Mouse (Mus musculus): ENCODE data around the gene Ndufs1. TPM values are rescaled to one million over a fixed set of nuclear protein-coding genes. Genes with fewer than 3 reads are reported as not detected.

Gene Ndufs1
- polyA plus RNA-seq, 1 experiment: 163 TPM

DNA sequence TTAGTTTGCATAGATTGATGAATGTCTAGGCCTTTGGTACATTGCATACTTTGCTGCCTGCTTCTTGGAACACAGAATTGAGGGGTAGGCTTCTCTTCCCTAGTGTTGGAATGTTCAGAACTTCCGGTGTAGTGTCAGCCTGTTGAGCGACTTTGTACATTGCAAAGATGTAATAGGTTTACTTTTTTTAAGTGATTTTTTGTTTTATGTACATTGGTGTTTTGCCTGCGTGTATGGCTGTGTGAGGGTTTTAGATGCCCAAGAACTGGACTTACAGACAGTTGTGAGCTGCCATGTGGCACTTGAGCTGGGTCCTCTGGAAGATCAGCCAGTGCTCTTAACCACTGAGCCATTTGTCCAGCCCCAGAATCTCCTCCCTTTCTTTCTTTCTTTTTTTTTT, 61.1 kb downstream of the Ndufs1 start:
- peak overlapping the region; percentile 47 for H3K27ac ChIP-seq (ENCODE audit: insufficient read depth, low read depth, low read length)
- WGBS: 5% methylated on average over 3 of the region's 3 CpGs
- peak overlapping the region; percentile 38 for H3K4me3 ChIP-seq (ENCODE audit: insufficient read depth, low read depth, low read length)
- TF ChIP-seq CTCF (conservative IDR thresholded peaks at IDR 0.05; ENCODE audit: insufficient read depth, insufficient read length, low read depth, low read length) (no peak), POLR2A (IDR thresholded peaks at IDR 0.05; ENCODE audit: low read depth, low read length) (no peak)
- H3K36me3 ChIP-seq (ENCODE audit: control insufficient read depth, insufficient read depth, low read length): peaks cover 3% of the 10 kb centered on the region; the same call in 1 of the 2 replicates
- H3K27me3 ChIP-seq (replicated peaks; ENCODE audit: control insufficient read depth, insufficient read depth, low read length): no peaks in the 10 kb centered on the region
- peak; percentile 34 for DNase-seq
- H3K4me1 ChIP-seq (ENCODE audit: control insufficient read depth, insufficient read depth, low read length): peaks cover 15% of the 10 kb centered on the region; the same call in 1 of the 2 replicates

DNA sequence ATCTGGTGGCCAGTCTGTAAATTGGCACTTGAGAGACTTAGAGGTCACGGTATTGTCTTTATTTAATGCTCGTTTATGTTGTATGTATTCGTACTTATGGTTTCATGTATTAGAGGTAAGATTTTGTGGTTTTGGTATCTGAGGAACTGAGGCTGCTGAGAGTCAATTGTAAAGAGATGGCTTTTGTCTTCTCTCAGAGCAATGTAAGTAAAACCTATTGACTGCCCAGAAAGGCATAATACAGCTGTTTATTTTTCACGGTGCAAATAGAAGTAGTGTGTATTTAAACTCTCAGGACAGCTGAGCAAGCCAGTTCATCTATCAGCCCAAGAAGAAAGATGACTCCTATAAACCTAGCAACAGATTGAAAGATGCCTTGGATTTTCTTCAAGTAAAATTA, 61.5 kb downstream of the Ndufs1 start:
- no peak for TF ChIP-seq POLR2A (IDR thresholded peaks at IDR 0.05; ENCODE audit: low read depth, low read length)
- TF ChIP-seq CTCF (conservative IDR thresholded peaks at IDR 0.05; ENCODE audit: insufficient read depth, insufficient read length, low read depth, low read length): no peak
- peaks cover 2% of the 10 kb centered on the region; the same call in 1 of the 2 replicates for H3K36me3 ChIP-seq (ENCODE audit: control insufficient read depth, insufficient read depth, low read length)
- H3K27me3 ChIP-seq (replicated peaks; ENCODE audit: control insufficient read depth, insufficient read depth, low read length): no peaks in the 10 kb centered on the region
- peak overlapping the region; percentile 80 for H3K4me3 ChIP-seq (ENCODE audit: insufficient read depth, low read depth, low read length)
- WGBS: 6% methylated on average over 4 of the region's 4 CpGs
- H3K4me1 ChIP-seq (ENCODE audit: control insufficient read depth, insufficient read depth, low read length): peaks cover 16% of the 10 kb centered on the region; the same call in 1 of the 2 replicates
- DNase-seq: no peak
- H3K27ac ChIP-seq (ENCODE audit: insufficient read depth, low read depth, low read length): no peak overlapping the region

GRCm38 (mm10) chr1:63114136-63114781, 62.4 kb downstream of the Ndufs1 start, which contains the start of gene Ino80d:
TSS of gene Ino80d (minus strand) at chr1:63114667.
- TF ChIP-seq CTCF (conservative IDR thresholded peaks at IDR 0.05; ENCODE audit: insufficient read depth, insufficient read length, low read depth, low read length) (peak; percentile 72), POLR2A (IDR thresholded peaks at IDR 0.05; ENCODE audit: low read depth, low read length) (no peak)
- WGBS: 1% methylated on average over 40 of the region's 42 CpGs

GRCm38 (mm10) chr1:63113274-63114135, 63.1 kb downstream of the Ndufs1 start:
- H3K4me1 ChIP-seq (ENCODE audit: control insufficient read depth, insufficient read depth, low read length): peaks cover 19% of the 10 kb centered on the region
- peak overlapping the region; percentile 92 for H3K27ac ChIP-seq (ENCODE audit: insufficient read depth, low read depth, low read length)
- WGBS: 1% methylated on average over 73 of the region's 92 CpGs
- peak; percentile 64 for DNase-seq
- TF ChIP-seq CTCF (conservative IDR thresholded peaks at IDR 0.05; ENCODE audit: insufficient read depth, insufficient read length, low read depth, low read length): no peak
- no peak for TF ChIP-seq POLR2A (IDR thresholded peaks at IDR 0.05; ENCODE audit: low read depth, low read length)
- peak overlapping the region; percentile 80 for H3K4me3 ChIP-seq (ENCODE audit: insufficient read depth, low read depth, low read length)
- no peaks in the 10 kb centered on the region for H3K36me3 ChIP-seq (ENCODE audit: control insufficient read depth, insufficient read depth, low read length)
- no peaks in the 10 kb centered on the region for H3K27me3 ChIP-seq (replicated peaks; ENCODE audit: control insufficient read depth, insufficient read depth, low read length)

More at GRCm38 (mm10) chr1:63114136-63114781, 62.4 kb downstream of the Ndufs1 start, which contains the start of gene Ino80d:
- Histone ChIP-seq H3K4me3 (ENCODE audit: insufficient read depth, low read depth, low read length) (peak within 1 kb of the TSS; percentile 80), H3K4me1 (ENCODE audit: control insufficient read depth, insufficient read depth, low read length) (peaks cover 16% of the 10 kb centered on the region; the same call in 1 of the 2 replicates), H3K27ac (ENCODE audit: insufficient read depth, low read depth, low read length) (peak within 1 kb of the TSS; percentile 98), H3K27me3 (replicated peaks; ENCODE audit: control insufficient read depth, insufficient read depth, low read length) (no peaks in the 10 kb centered on the region), H3K36me3 (ENCODE audit: control insufficient read depth, insufficient read depth, low read length) (no peaks in the 10 kb centered on the region; the same call in 1 of the 2 replicates)
- peak; percentile 89 for DNase-seq

DNA sequence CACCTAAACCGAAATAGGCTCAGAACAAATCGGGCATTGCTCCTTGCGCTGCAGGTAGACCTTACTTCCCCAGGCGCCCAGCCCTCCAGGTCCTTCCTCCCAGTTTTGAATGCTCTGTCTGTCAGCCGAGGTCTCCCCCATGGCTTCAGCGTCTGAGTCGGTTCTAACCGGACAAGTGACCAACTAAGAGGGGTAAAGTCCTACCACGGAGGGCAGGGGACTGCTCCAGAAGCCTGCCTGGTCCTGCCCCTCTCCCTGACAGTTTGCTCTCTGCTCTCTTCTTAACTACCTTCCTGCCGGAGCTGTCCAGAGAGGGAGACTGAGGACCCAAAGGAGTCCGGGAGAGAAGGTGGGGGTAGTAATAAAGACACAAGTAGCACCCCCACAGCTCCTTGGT, 63.8 kb downstream of the Ndufs1 start:
- Histone ChIP-seq H3K27me3 (replicated peaks; ENCODE audit: control insufficient read depth, insufficient read depth, low read length) (no peaks in the 10 kb centered on the region), H3K27ac (ENCODE audit: insufficient read depth, low read depth, low read length) (peak overlapping the region; percentile 92), H3K36me3 (ENCODE audit: control insufficient read depth, insufficient read depth, low read length) (no peaks in the 10 kb centered on the region), H3K4me3 (ENCODE audit: insufficient read depth, low read depth, low read length) (peak overlapping the region; percentile 80), H3K4me1 (ENCODE audit: control insufficient read depth, insufficient read depth, low read length) (peaks cover 24% of the 10 kb centered on the region)
- TF ChIP-seq CTCF (conservative IDR thresholded peaks at IDR 0.05; ENCODE audit: insufficient read depth, insufficient read length, low read depth, low read length) (no peak), POLR2A (IDR thresholded peaks at IDR 0.05; ENCODE audit: low read depth, low read length) (no peak)
- under 1% methylated on average over 11 of the region's 11 CpGs for WGBS
- peak; percentile 87 for DNase-seq

DNA sequence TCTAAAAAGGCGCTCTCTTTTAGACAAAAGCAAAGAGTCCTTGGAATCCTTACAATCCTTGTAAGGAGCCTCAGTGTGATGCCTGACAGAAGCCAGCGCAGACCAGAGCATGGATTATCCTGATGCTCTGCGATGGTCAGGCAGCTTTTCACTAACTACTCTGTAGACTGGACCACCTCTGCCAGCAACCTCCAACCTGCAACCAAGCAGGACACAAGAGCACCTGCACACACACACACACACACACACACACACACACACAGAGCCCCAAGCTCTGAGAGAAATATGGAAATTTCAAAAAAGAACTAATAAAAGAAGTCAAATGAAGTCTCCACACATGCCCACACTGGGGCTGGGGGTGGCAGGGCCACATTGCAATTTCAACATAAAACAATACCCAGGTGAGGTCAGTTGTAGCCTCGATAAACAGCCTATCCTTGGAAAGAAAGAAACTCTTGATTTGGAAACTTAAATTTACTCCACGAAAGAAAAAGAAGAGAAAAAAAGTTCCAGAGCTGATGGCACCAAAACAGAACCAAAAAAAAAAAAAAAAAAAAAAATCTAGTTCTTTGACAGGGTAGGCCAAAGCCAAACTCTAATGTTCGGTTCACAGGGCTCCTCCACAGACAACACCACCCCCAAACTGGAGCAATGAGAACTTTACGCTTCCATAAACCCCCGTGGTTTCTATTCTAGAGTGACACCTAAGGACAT, 64.3 kb downstream of the Ndufs1 start:
- H3K27me3 ChIP-seq (replicated peaks; ENCODE audit: control insufficient read depth, insufficient read depth, low read length): no peaks in the 10 kb centered on the region
- WGBS: 31% methylated on average over 8 of the region's 8 CpGs
- H3K27ac ChIP-seq (ENCODE audit: insufficient read depth, low read depth, low read length): peak overlapping the region; percentile 92
- H3K4me1 ChIP-seq (ENCODE audit: control insufficient read depth, insufficient read depth, low read length): peaks cover 27% of the 10 kb centered on the region
- peak overlapping the region; percentile 80 for H3K4me3 ChIP-seq (ENCODE audit: insufficient read depth, low read depth, low read length)
- no peaks in the 10 kb centered on the region for H3K36me3 ChIP-seq (ENCODE audit: control insufficient read depth, insufficient read depth, low read length)
- DNase-seq: no peak
- TF ChIP-seq CTCF (conservative IDR thresholded peaks at IDR 0.05; ENCODE audit: insufficient read depth, insufficient read length, low read depth, low read length) (no peak), POLR2A (IDR thresholded peaks at IDR 0.05; ENCODE audit: low read depth, low read length) (no peak)

All from kidney, adult 2 months (tissue).